Comparison of ENCODE assay signal across 30 mouse cellular contexts in genomic region chr11:67925000-67925399, GRCm38 (mm10). TPM values are rescaled to one million over a fixed set of nuclear protein-coding genes. Genes with fewer than 3 reads are reported as not detected.
A peak's percentile ranks its signal among the peaks of the same experiment; 100 is the strongest.
DNase-seq lines count a peak whose midpoint lies in the region; ATAC-seq lines count a peak whose summit lies in the region.
"Had no signal": no experiment of that assay in that cellular context is flagged by ENCODE, and none has a peak within 500 bp of the region (broad histone marks: within the 10 kb centered on the region; RNA-seq: fewer than 3 reads in every experiment).

No protein-coding gene starts in this region.

- 68% methylated on average over 13 of the region's 13 CpGs for WGBS in intestine, embryonic 16.5 days
- WGBS in intestine, embryonic 15.5 days = 81% methylated on average over 13 of the region's 13 CpGs
- 30% methylated on average over 13 of the region's 13 CpGs for WGBS in large intestine, adult 2 months

- ATAC-seq in intestine, embryonic 16.5 days = peak; percentile 34
- no peak for ATAC-seq in intestine, embryonic 15.5 days
- ATAC-seq: liver, postnatal 0 days; lung, postnatal 0 days; Patski had no signal

- 0 out of 2 replicates have a peak, but pooled peaks cover 2% of the 10 kb centered on the region for H3K27me3 ChIP-seq in intestine, embryonic 16.5 days (replicated peaks; ENCODE audit: control insufficient read depth, insufficient read depth, low read length)
- peaks cover 1% of the 10 kb centered on the region; the same call in 1 of the 2 replicates for H3K27me3 ChIP-seq in intestine, embryonic 15.5 days (replicated peaks)
- H3K27me3 ChIP-seq: heart, embryonic 15.5 days; Patski had no signal

- no peak overlapping the region for H3K4me2 ChIP-seq in intestine, embryonic 16.5 days (ENCODE audit: low read depth, low read length)
- no peak overlapping the region for H3K4me2 ChIP-seq in intestine, embryonic 15.5 days (replicated peaks)
- H3K4me2 ChIP-seq: heart, embryonic 15.5 days; hindbrain, embryonic 13.5 days; midbrain, embryonic 11.5 days; neural tube, embryonic 15.5 days had no signal

- H3K4me3 ChIP-seq in intestine, embryonic 16.5 days (ENCODE audit: low read length) = no peak overlapping the region
- no peak overlapping the region for H3K4me3 ChIP-seq in intestine, embryonic 15.5 days (replicated peaks)
- H3K4me3 ChIP-seq: forebrain, embryonic 10.5 days; heart, embryonic 15.5 days; hindbrain, embryonic 13.5 days; neural tube, embryonic 15.5 days had no signal

- no peaks in the 10 kb centered on the region for H3K9me3 ChIP-seq in intestine, embryonic 16.5 days (ENCODE audit: control insufficient read depth, low read length)
- H3K9me3 ChIP-seq in intestine, embryonic 15.5 days = no peaks in the 10 kb centered on the region
- H3K9me3 ChIP-seq: forebrain, embryonic 10.5 days; heart, embryonic 15.5 days; hindbrain, embryonic 13.5 days; neural tube, embryonic 15.5 days had no signal

- DNase-seq in cerebellum, postnatal 25 days = peak; percentile 10 to 17
- DNase-seq in cerebellum, postnatal 4 days (ENCODE audit: low spot score in 2 of 2) = no peak
- DNase-seq in 3134 (ENCODE audit: extremely low read depth, insufficient read length, low spot score) = peak; percentile 35
- DNase-seq in large intestine, adult 2 months (ENCODE audit: low read depth, low spot score) = peak; percentile 87
- DNase-seq in urinary bladder, postnatal 4 days (ENCODE audit: low spot score in 2 of 2) = no peak
- DNase-seq in gastrocnemius, adult 18-20 months (ENCODE audit: low spot score) = no peak
- DNase-seq: B cell, adult 2 months; cerebellum, adult 11-12 months; gastrocnemius, postnatal 36 days; heart, postnatal 36 days; kidney, adult 8-10 months; kidney, postnatal 10 days; layer of hippocampus, postnatal 36 days; liver, postnatal 0 days; thymus, adult 2 months; thymus, postnatal 4 days had no signal

- peak overlapping the region; percentile 68 for H3K27ac ChIP-seq in intestine, embryonic 16.5 days (ENCODE audit: low read length)
- no peak overlapping the region for H3K27ac ChIP-seq in intestine, embryonic 15.5 days
- H3K27ac ChIP-seq: forebrain, embryonic 10.5 days; heart, embryonic 15.5 days; hindbrain, embryonic 13.5 days; neural tube, embryonic 15.5 days had no signal

- no peak overlapping the region for H3K9ac ChIP-seq in intestine, embryonic 16.5 days (ENCODE audit: low read depth, low read length)
- no peak overlapping the region for H3K9ac ChIP-seq in intestine, embryonic 15.5 days
- H3K9ac ChIP-seq: heart, embryonic 15.5 days; hindbrain, embryonic 13.5 days; liver, postnatal 0 days; neural tube, embryonic 15.5 days had no signal

- H3K4me1 ChIP-seq in intestine, embryonic 16.5 days (ENCODE audit: control insufficient read depth, insufficient read depth, low read length) = peaks cover 9% of the 10 kb centered on the region; the same call in 1 of the 2 replicates
- H3K4me1 ChIP-seq in intestine, embryonic 15.5 days (replicated peaks) = no peaks in the 10 kb centered on the region

- no peaks in the 10 kb centered on the region for H3K36me3 ChIP-seq in intestine, embryonic 16.5 days (ENCODE audit: control insufficient read depth, insufficient read depth, low read length)
- H3K36me3 ChIP-seq in intestine, embryonic 15.5 days = no peaks in the 10 kb centered on the region
- H3K36me3 ChIP-seq: forebrain, embryonic 10.5 days; G1E; heart, embryonic 15.5 days; hindbrain, embryonic 13.5 days; neural tube, embryonic 15.5 days had no signal

RNA-seq across cellular contexts. Expression of gene Usp43, which starts 3.0 kb away (rescaled TPM):
- 3.3 and 4.0 TPM in 2 replicates for polyA plus RNA-seq in intestine, embryonic 16.5 days (2015; fragmentation: Nextera tagmentation; extraction: Ambion mirVana)
- polyA plus RNA-seq in intestine, embryonic 15.5 days (2015; fragmentation: Nextera tagmentation; extraction: Ambion mirVana) = 5.2 and 5.4 TPM in 2 replicates
- 12.9 and 19.4 TPM in 2 replicates for polyA plus RNA-seq in large intestine, adult 2 months (2012; rRNA removed)
- total RNA-seq in gastrocnemius, adult 18-20 months (2021) = under 1 TPM; 0.40 to 0.57 TPM
- total RNA-seq: CH12.LX; liver, adult 2 months had no signal
- polyA plus RNA-seq: G1E; liver, postnatal 0 days had no signal

RNA-seq across cellular contexts. Expression of gene Cfap52, which starts 40.5 kb away (rescaled TPM):
- 0.57 and 0.89 TPM in 2 replicates for polyA plus RNA-seq in intestine, embryonic 16.5 days (2015; fragmentation: Nextera tagmentation; extraction: Ambion mirVana)
- polyA plus RNA-seq in intestine, embryonic 15.5 days (2015; fragmentation: Nextera tagmentation; extraction: Ambion mirVana) = 1.1 and 1.3 TPM in 2 replicates
- 0.53 and 2.0 TPM in 2 replicates for polyA plus RNA-seq in large intestine, adult 2 months (2012; rRNA removed)
- total RNA-seq in gastrocnemius, adult 18-20 months (2021) = 1 to 10 TPM; 1.7 to 6.1 TPM
- total RNA-seq: adrenal gland, adult 18-20 months; CH12.LX; G1E; heart, postnatal 36 days; liver, adult 2 months had no signal
- polyA plus RNA-seq: embryonic facial prominence, embryonic 11.5 days; G1E; liver, adult 2 months; liver, postnatal 0 days had no signal

RNA-seq across cellular contexts. Expression of gene Stx8, which starts 41.0 kb away (rescaled TPM):
- 63.5 and 64.2 TPM in 2 replicates for polyA plus RNA-seq in intestine, embryonic 16.5 days (2015; fragmentation: Nextera tagmentation; extraction: Ambion mirVana)
- 51.8 and 59.7 TPM in 2 replicates for polyA plus RNA-seq in intestine, embryonic 15.5 days (2015; fragmentation: Nextera tagmentation; extraction: Ambion mirVana)
- polyA plus RNA-seq in large intestine, adult 2 months (2012; rRNA removed) = 4.9 and 5.8 TPM in 2 replicates
- total RNA-seq in gastrocnemius, adult 18-20 months (2021) = 10 to 100 TPM; 22.6 to 25.3 TPM

Comparison
In these comparisons a context has a peak if more than half of its experiments do, and no peak if none do; other contexts are left out.
1. DNase-seq: peak in cerebellum, postnatal 25 days (2 of 2), 3134 (single experiment) and large intestine, adult 2 months (single experiment); none in cerebellum, postnatal 4 days (0 of 2), urinary bladder, postnatal 4 days (0 of 2) and gastrocnemius, adult 18-20 months (single experiment).